Mouse (Mus musculus): Measurements from ENCODE around the gene Mad2l2.
"Not testable (repeated sequence)": the region's sequence is repeated elsewhere in the genome, so short reads cannot be mapped to it uniquely, and the experiment has no call there.

Gene Mad2l2

GRCm38 (mm10) chr4:148169586-148169985 is 39.4 kb downstream of the Mad2l2 start:
- no peak for DNase-seq (ENCODE audit: extremely low read depth, low read depth)

GRCm38 (mm10) chr4:148170842-148171241 is 40.7 kb downstream of the Mad2l2 start:
- DNase-seq (ENCODE audit: extremely low read depth, low read depth) = peak; percentile 23

- no peak for DNase-seq (ENCODE audit: extremely low read depth, low read depth)
These were observed 41.1 kb downstream of the Mad2l2 start for GRCm38 (mm10) chr4:148171261-148171660.

- no peak for DNase-seq (ENCODE audit: extremely low read depth, low read depth)
These were observed 43.8 kb downstream of the Mad2l2 start for GRCm38 (mm10) chr4:148173811-148174494.

- no peak for DNase-seq (ENCODE audit: extremely low read depth, low read depth)
These were observed 44.3 kb downstream of the Mad2l2 start for GRCm38 (mm10) chr4:148174495-148174862.

- DNase-seq (ENCODE audit: extremely low read depth, low read depth) = not testable (repeated sequence)
These were observed 46.4 kb downstream of the Mad2l2 start for GRCm38 (mm10) chr4:148176603-148177002.

- DNase-seq (ENCODE audit: extremely low read depth, low read depth) = no peak
These were observed 47.5 kb downstream of the Mad2l2 start for GRCm38 (mm10) chr4:148177716-148178115.

GRCm38 (mm10) chr4:148181483-148181882 is 51.3 kb downstream of the Mad2l2 start:
- no peak for DNase-seq (ENCODE audit: extremely low read depth, low read depth)

- DNase-seq (ENCODE audit: extremely low read depth, low read depth) = no peak
These were observed 52.2 kb downstream of the Mad2l2 start for GRCm38 (mm10) chr4:148182363-148182762.

GRCm38 (mm10) chr4:148184564-148184963 is 54.4 kb downstream of the Mad2l2 start:
- DNase-seq (ENCODE audit: extremely low read depth, low read depth) = no peak

- DNase-seq (ENCODE audit: extremely low read depth, low read depth) = no peak
These were observed 55.6 kb downstream of the Mad2l2 start for GRCm38 (mm10) chr4:148185819-148186218.

GRCm38 (mm10) chr4:148188767-148189166 is 58.6 kb downstream of the Mad2l2 start:
- not testable (repeated sequence) for DNase-seq (ENCODE audit: extremely low read depth, low read depth)

- DNase-seq (ENCODE audit: extremely low read depth, low read depth) = no peak
These were observed 62.6 kb downstream of the Mad2l2 start for GRCm38 (mm10) chr4:148192707-148193245.

- no peak for DNase-seq (ENCODE audit: extremely low read depth, low read depth)
These were observed 64.2 kb downstream of the Mad2l2 start for GRCm38 (mm10) chr4:148194400-148194799.
